Mouse (Mus musculus): Measurements from ENCODE around the gene Tjp3. TPM values are rescaled to one million over a fixed set of nuclear protein-coding genes. Genes with fewer than 3 reads are reported as not detected.

Tjp3 gene
- polyA plus RNA-seq, 2 experiments = 0.37 to 0.38 TPM

DNA sequence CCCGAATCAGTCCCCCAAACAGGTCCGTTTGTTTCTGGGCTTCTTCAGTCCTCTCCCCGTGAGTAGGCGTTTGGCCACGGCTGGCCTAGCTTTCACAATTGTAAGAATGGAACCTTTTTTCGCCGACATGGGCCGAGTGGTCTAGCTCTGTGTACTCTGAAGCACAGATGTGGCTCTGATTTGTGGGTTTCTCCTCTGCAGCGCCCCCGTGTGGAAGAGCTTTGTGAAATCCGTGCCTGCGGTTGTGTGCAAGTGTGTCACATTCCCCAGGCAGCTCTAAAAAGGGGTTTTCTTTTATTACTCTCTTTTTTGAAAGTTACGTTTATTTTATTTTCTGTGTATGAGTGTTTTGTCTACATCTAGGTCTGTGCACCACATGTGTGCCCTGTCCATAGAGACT lies 50.5 kb downstream of the Tjp3 start:
- DNase-seq (ENCODE audit: low read depth in 3 of 3, low spot score in 3 of 3) = peak in 2 of 3 experiments; percentile 14 to 33
- Histone ChIP-seq H3K27me3 (ENCODE audit: control insufficient read depth, insufficient read depth, low read length) (peaks cover 28% of the 10 kb centered on the region), H3K4me3 (ENCODE audit: insufficient read depth in 1 of 2, low read depth in 2 of 2, low read length in 2 of 2) (no peak overlapping the region), H3K4me2 (ENCODE audit: low read depth) (no peak overlapping the region), H3K9ac (replicated peaks) (no peak overlapping the region), H3K9me3 (ENCODE audit: control insufficient read depth, low read length) (no peaks in the 10 kb centered on the region), H3K27ac (no peak overlapping the region), H3K4me1 (replicated peaks; ENCODE audit: control insufficient read depth in 2 of 2, insufficient read depth in 2 of 2, low read length in 1 of 2) (no peaks in the 10 kb centered on the region), H3K36me3 (replicated peaks; ENCODE audit: control insufficient read depth, insufficient read depth, low read depth) (no peaks in the 10 kb centered on the region)
- TF ChIP-seq CTCF (IDR thresholded peaks at IDR 0.05; ENCODE audit: low read depth) (peak; percentile 74), EP300 (IDR thresholded peaks at IDR 0.05; ENCODE audit: low read depth) (no peak)
- no peak for ATAC-seq (ENCODE audit: insufficient read depth)
- 20% methylated on average over 13 of the region's 13 CpGs for WGBS (ENCODE audit: insufficient replicate concordance)

DNA sequence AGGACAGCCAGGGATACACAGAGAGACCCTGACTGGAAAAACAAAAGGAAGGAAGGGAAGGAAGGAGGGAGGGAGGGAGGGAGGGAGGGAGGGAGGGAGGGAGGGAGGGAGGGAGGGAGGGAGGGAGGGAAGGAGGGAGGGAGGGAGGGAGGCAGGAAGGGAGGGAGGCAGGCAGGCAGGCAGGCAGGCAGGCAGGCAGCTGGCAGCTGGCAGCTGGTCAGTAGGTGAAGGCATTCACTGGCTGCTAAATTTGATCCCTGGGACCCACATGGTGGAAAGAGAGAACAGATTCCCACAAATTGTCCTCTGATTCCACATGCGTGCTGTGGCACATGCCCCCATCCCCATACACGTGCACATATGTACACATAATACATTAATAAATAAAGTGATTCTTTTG lies 52.8 kb downstream of the Tjp3 start:
- no peak overlapping the region for H3K4me3 ChIP-seq (ENCODE audit: insufficient read depth in 1 of 2, low read depth in 2 of 2, low read length in 2 of 2)
- H3K9me3 ChIP-seq (ENCODE audit: control insufficient read depth, low read length) = no peaks in the 10 kb centered on the region
- DNase-seq (ENCODE audit: low read depth in 3 of 3, low spot score in 3 of 3) (no peak), ATAC-seq (ENCODE audit: insufficient read depth) (no peak)
- no peaks in the 10 kb centered on the region; a peak in 2 of 4 replicates for H3K4me1 ChIP-seq (replicated peaks; ENCODE audit: control insufficient read depth in 2 of 2, insufficient read depth in 2 of 2, low read length in 1 of 2)
- H3K4me2 ChIP-seq (ENCODE audit: low read depth) = no peak overlapping the region
- WGBS (ENCODE audit: insufficient replicate concordance) = 81% methylated on average over 2 of the region's 2 CpGs
- H3K27ac ChIP-seq = no peak overlapping the region
- no peak overlapping the region for H3K9ac ChIP-seq (replicated peaks)
- H3K36me3 ChIP-seq (replicated peaks; ENCODE audit: control insufficient read depth, insufficient read depth, low read depth) = no peaks in the 10 kb centered on the region
- H3K27me3 ChIP-seq (ENCODE audit: control insufficient read depth, insufficient read depth, low read length) = peaks cover 28% of the 10 kb centered on the region
- TF ChIP-seq EP300 (IDR thresholded peaks at IDR 0.05; ENCODE audit: low read depth) = no peak

DNA sequence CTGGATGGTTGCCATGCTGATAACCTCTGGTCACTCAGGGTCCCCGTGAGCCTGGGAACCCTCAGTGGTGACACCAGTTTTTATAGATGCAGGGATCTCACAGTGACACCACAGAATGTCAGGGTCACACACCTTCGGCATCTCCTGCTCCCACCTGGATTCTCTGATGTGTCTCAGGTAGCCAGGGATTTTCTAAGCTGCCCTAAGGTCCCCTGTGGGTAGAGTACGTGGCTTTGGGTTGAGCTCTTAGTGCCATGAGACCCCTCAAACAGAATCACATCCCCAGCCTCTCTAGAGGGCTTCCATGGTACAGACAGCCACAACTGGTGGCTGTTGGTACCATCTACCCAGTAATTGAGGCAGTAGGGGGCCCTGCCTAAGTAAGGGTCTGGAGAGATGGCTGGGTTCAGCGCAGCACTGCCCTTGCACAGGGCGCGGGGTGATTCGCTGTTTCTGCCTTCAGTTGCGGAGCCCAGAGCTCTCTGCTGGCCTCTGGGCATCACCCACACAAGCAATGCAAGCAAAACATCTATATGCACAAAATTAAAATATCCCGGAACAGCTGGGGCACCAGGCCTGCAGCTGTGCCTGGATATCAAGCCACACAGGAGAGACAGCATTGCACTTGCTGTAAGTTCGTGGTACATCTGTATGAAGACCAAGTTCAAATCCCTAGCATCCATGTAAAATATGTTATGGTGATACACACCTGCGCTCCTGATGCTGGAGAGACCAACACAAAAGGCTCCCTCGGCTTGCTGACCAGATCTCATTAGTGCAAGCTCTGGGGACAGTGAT lies 54.7 kb downstream of the Tjp3 start:
- Histone ChIP-seq H3K9ac (replicated peaks) (no peak overlapping the region), H3K4me1 (replicated peaks; ENCODE audit: control insufficient read depth in 2 of 2, insufficient read depth in 2 of 2, low read length in 1 of 2) (peaks cover 2 to 3% of the 10 kb centered on the region in 2 experiments; a peak in 2 of 4 replicates), H3K4me3 (ENCODE audit: insufficient read depth in 1 of 2, low read depth in 2 of 2, low read length in 2 of 2) (no peak overlapping the region), H3K4me2 (ENCODE audit: low read depth) (no peak overlapping the region), H3K27me3 (ENCODE audit: control insufficient read depth, insufficient read depth, low read length) (peaks cover 27% of the 10 kb centered on the region), H3K27ac (no peak overlapping the region), H3K9me3 (ENCODE audit: control insufficient read depth, low read length) (no peaks in the 10 kb centered on the region), H3K36me3 (replicated peaks; ENCODE audit: control insufficient read depth, insufficient read depth, low read depth) (no peaks in the 10 kb centered on the region)
- ATAC-seq (ENCODE audit: insufficient read depth) (no peak), DNase-seq (ENCODE audit: low read depth in 3 of 3, low spot score in 3 of 3) (no peak)
- 66% methylated on average over 12 of the region's 12 CpGs for WGBS (ENCODE audit: insufficient replicate concordance)
- TF ChIP-seq EP300 (IDR thresholded peaks at IDR 0.05; ENCODE audit: low read depth) = no peak
- TF ChIP-seq CTCF (IDR thresholded peaks at IDR 0.05; ENCODE audit: low read depth) = no peak

DNA sequence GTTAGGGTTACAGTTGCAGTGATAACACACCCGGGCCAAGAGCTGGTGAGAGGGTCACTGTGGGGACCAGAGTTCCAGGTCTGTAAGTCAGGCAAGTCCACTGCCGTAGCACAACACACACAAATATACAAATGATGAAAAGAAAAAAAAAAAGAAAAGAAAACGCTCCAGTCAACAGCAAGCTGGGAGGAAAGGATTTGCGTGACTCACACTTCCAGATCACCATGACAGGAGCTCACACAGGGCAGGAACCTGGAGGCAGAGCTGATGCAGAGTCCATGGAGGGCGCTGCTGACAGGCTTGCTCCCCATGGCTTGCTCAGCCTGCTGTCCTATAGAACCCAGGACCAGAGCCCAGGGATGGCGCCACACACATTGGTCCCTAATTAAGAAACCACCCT lies 57.2 kb downstream of the Tjp3 start:
- H3K9ac ChIP-seq (replicated peaks) = no peak overlapping the region
- no peak for DNase-seq (ENCODE audit: low read depth in 3 of 3, low spot score in 3 of 3)
- no peak overlapping the region for H3K4me3 ChIP-seq (ENCODE audit: insufficient read depth in 1 of 2, low read depth in 2 of 2, low read length in 2 of 2)
- TF ChIP-seq EP300 (IDR thresholded peaks at IDR 0.05; ENCODE audit: low read depth) (no peak), CTCF (IDR thresholded peaks at IDR 0.05; ENCODE audit: low read depth) (no peak)
- H3K27me3 ChIP-seq (ENCODE audit: control insufficient read depth, insufficient read depth, low read length) = peaks cover 30% of the 10 kb centered on the region
- H3K27ac ChIP-seq = no peak overlapping the region
- H3K36me3 ChIP-seq (replicated peaks; ENCODE audit: control insufficient read depth, insufficient read depth, low read depth) = no peaks in the 10 kb centered on the region
- no peak for ATAC-seq (ENCODE audit: insufficient read depth)
- WGBS (ENCODE audit: insufficient replicate concordance) = 59% methylated on average over 6 of the region's 6 CpGs
- H3K9me3 ChIP-seq (ENCODE audit: control insufficient read depth, low read length) = no peaks in the 10 kb centered on the region
- H3K4me2 ChIP-seq (ENCODE audit: low read depth) = no peak overlapping the region
- peaks cover 2 to 3% of the 10 kb centered on the region in 2 experiments; a peak in 2 of 4 replicates for H3K4me1 ChIP-seq (replicated peaks; ENCODE audit: control insufficient read depth in 2 of 2, insufficient read depth in 2 of 2, low read length in 1 of 2)

DNA sequence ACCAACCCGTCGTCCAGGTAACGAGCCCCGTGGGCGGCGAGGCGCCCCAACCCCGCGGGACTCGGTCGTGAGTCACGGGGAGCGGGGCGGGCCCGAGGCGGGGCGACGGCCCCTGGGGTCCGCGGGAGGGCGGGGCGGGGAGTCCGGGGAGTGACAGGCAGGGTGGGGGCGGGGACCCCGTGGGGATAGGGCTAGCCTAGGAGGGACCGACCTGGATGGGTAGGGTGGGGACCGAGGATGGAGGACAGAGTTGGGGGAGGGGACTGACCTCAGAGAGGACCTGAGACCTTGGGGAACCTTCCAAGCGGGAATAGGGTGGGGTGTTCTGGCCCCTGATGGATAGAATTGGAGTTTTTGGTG lies 58.2 kb downstream of the Tjp3 start:
- Histone ChIP-seq H3K36me3 (replicated peaks; ENCODE audit: control insufficient read depth, insufficient read depth, low read depth) (no peaks in the 10 kb centered on the region), H3K27ac (no peak overlapping the region), H3K4me3 (ENCODE audit: insufficient read depth in 1 of 2, low read depth in 2 of 2, low read length in 2 of 2) (peak overlapping the region; percentile 55 to 66), H3K9ac (replicated peaks) (peak overlapping the region; percentile 24), H3K27me3 (ENCODE audit: control insufficient read depth, insufficient read depth, low read length) (peaks cover 32% of the 10 kb centered on the region), H3K4me2 (ENCODE audit: low read depth) (peak overlapping the region; percentile 56), H3K9me3 (ENCODE audit: control insufficient read depth, low read length) (no peaks in the 10 kb centered on the region), H3K4me1 (replicated peaks; ENCODE audit: control insufficient read depth in 2 of 2, insufficient read depth in 2 of 2, low read length in 1 of 2) (peaks cover 2 to 3% of the 10 kb centered on the region in 2 experiments; a peak in 2 of 4 replicates)
- TF ChIP-seq CTCF (IDR thresholded peaks at IDR 0.05; ENCODE audit: low read depth) (no peak), EP300 (IDR thresholded peaks at IDR 0.05; ENCODE audit: low read depth) (no peak)
- ATAC-seq (ENCODE audit: insufficient read depth) (peak; percentile 73), DNase-seq (ENCODE audit: low read depth in 3 of 3, low spot score in 3 of 3) (no peak)
- WGBS (ENCODE audit: insufficient replicate concordance) = 1% methylated on average over 28 of the region's 28 CpGs
